Mouse (Mus musculus): Measurements from ENCODE around the gene Gm3476.
"Not testable (repeated sequence)": the region's sequence is repeated elsewhere in the genome, so short reads cannot be mapped to it uniquely, and the experiment has no call there.

GRCm38 (mm10) chr14:6125707-6126106, at the start of gene Gm3476:
- TF ChIP-seq CTCF (IDR thresholded peaks at IDR 0.05; ENCODE audit: low read depth, low read length); POLR2A (IDR thresholded peaks at IDR 0.05; ENCODE audit: insufficient read depth, low read length); EP300 (IDR thresholded peaks at IDR 0.05; ENCODE audit: insufficient read depth, low read depth, low read length): not testable (repeated sequence)
